Mouse (Mus musculus): ENCODE measurements around the gene Amotl2. TPM values are rescaled to one million over a fixed set of nuclear protein-coding genes. Genes with fewer than 3 reads are reported as not detected.
A peak's percentile ranks its signal among the peaks of the same experiment; 100 is the strongest.

Amotl2 gene
- polyA plus RNA-seq, 1 experiment: 40.5 TPM

- H3K4me1 ChIP-seq (ENCODE audit: control insufficient read depth, insufficient read depth, low read length): peaks cover 45% of the 10 kb centered on the region
- peak overlapping the region; percentile 100 for H3K27ac ChIP-seq (ENCODE audit: insufficient read depth, low read depth, low read length)
- 2% methylated on average over 21 of the region's 21 CpGs for WGBS
- TF ChIP-seq CTCF (conservative IDR thresholded peaks at IDR 0.05; ENCODE audit: insufficient read depth, insufficient read length, low read depth, low read length): no peak
- TF ChIP-seq POLR2A (IDR thresholded peaks at IDR 0.05; ENCODE audit: low read depth, low read length): no peak
- peaks cover 8% of the 10 kb centered on the region for H3K36me3 ChIP-seq (ENCODE audit: control insufficient read depth, insufficient read depth, low read length)
- peak overlapping the region; percentile 91 for H3K4me3 ChIP-seq (ENCODE audit: insufficient read depth, low read depth, low read length)
- peak; percentile 54 for DNase-seq
- no peaks in the 10 kb centered on the region for H3K27me3 ChIP-seq (replicated peaks; ENCODE audit: control insufficient read depth, insufficient read depth, low read length)
Measured at GRCm38 (mm10) chr9:102718676-102719075, 2.2 kb downstream of the Amotl2 start.

GRCm38 (mm10) chr9:102719085-102719484 is 2.6 kb downstream of the Amotl2 start:
- peaks cover 46% of the 10 kb centered on the region for H3K4me1 ChIP-seq (ENCODE audit: control insufficient read depth, insufficient read depth, low read length)
- H3K36me3 ChIP-seq (ENCODE audit: control insufficient read depth, insufficient read depth, low read length): peaks cover 8% of the 10 kb centered on the region
- no peaks in the 10 kb centered on the region for H3K27me3 ChIP-seq (replicated peaks; ENCODE audit: control insufficient read depth, insufficient read depth, low read length)
- WGBS: 5% methylated on average over 4 of the region's 4 CpGs
- DNase-seq: peak; percentile 33
- H3K27ac ChIP-seq (ENCODE audit: insufficient read depth, low read depth, low read length): peak overlapping the region; percentile 100
- peak overlapping the region; percentile 91 for H3K4me3 ChIP-seq (ENCODE audit: insufficient read depth, low read depth, low read length)
- no peak for TF ChIP-seq CTCF (conservative IDR thresholded peaks at IDR 0.05; ENCODE audit: insufficient read depth, insufficient read length, low read depth, low read length)
- TF ChIP-seq POLR2A (IDR thresholded peaks at IDR 0.05; ENCODE audit: low read depth, low read length): no peak

GRCm38 (mm10) chr9:102719936-102720566 is 3.6 kb downstream of the Amotl2 start:
- DNase-seq: peak; percentile 32
- H3K27me3 ChIP-seq (replicated peaks; ENCODE audit: control insufficient read depth, insufficient read depth, low read length): no peaks in the 10 kb centered on the region
- peak overlapping the region; percentile 62 for H3K27ac ChIP-seq (ENCODE audit: insufficient read depth, low read depth, low read length)
- peaks cover 8% of the 10 kb centered on the region for H3K36me3 ChIP-seq (ENCODE audit: control insufficient read depth, insufficient read depth, low read length)
- TF ChIP-seq CTCF (conservative IDR thresholded peaks at IDR 0.05; ENCODE audit: insufficient read depth, insufficient read length, low read depth, low read length): no peak
- H3K4me3 ChIP-seq (ENCODE audit: insufficient read depth, low read depth, low read length): peak overlapping the region; percentile 58
- peaks cover 47% of the 10 kb centered on the region for H3K4me1 ChIP-seq (ENCODE audit: control insufficient read depth, insufficient read depth, low read length)
- WGBS: 31% methylated on average over 17 of the region's 17 CpGs

GRCm38 (mm10) chr9:102720567-102721167 is 4.2 kb downstream of the Amotl2 start:
- H3K27me3 ChIP-seq (replicated peaks; ENCODE audit: control insufficient read depth, insufficient read depth, low read length): no peaks in the 10 kb centered on the region
- peak overlapping the region; percentile 58 for H3K4me3 ChIP-seq (ENCODE audit: insufficient read depth, low read depth, low read length)
- no peak for TF ChIP-seq CTCF (conservative IDR thresholded peaks at IDR 0.05; ENCODE audit: insufficient read depth, insufficient read length, low read depth, low read length)
- TF ChIP-seq POLR2A (IDR thresholded peaks at IDR 0.05; ENCODE audit: low read depth, low read length): no peak
- WGBS: 31% methylated on average over 18 of the region's 18 CpGs
- peak overlapping the region; percentile 62 for H3K27ac ChIP-seq (ENCODE audit: insufficient read depth, low read depth, low read length)
- DNase-seq: no peak
- H3K4me1 ChIP-seq (ENCODE audit: control insufficient read depth, insufficient read depth, low read length): peaks cover 48% of the 10 kb centered on the region
- H3K36me3 ChIP-seq (ENCODE audit: control insufficient read depth, insufficient read depth, low read length): peaks cover 11% of the 10 kb centered on the region

- WGBS: 7% methylated on average over 3 of the region's 3 CpGs
Measured at GRCm38 (mm10) chr9:102721406-102721978, 5.0 kb downstream of the Amotl2 start.

GRCm38 (mm10) chr9:102722071-102722561 is 5.6 kb downstream of the Amotl2 start:
- H3K36me3 ChIP-seq (ENCODE audit: control insufficient read depth, insufficient read depth, low read length): peaks cover 15% of the 10 kb centered on the region
- peak overlapping the region; percentile 42 for H3K4me3 ChIP-seq (ENCODE audit: insufficient read depth, low read depth, low read length)
- no peaks in the 10 kb centered on the region for H3K27me3 ChIP-seq (replicated peaks; ENCODE audit: control insufficient read depth, insufficient read depth, low read length)
- peak; percentile 78 for DNase-seq
- peaks cover 48% of the 10 kb centered on the region for H3K4me1 ChIP-seq (ENCODE audit: control insufficient read depth, insufficient read depth, low read length)
- 25% methylated on average over 9 of the region's 9 CpGs for WGBS
- TF ChIP-seq CTCF (conservative IDR thresholded peaks at IDR 0.05; ENCODE audit: insufficient read depth, insufficient read length, low read depth, low read length) (no peak), POLR2A (IDR thresholded peaks at IDR 0.05; ENCODE audit: low read depth, low read length) (no peak)
- H3K27ac ChIP-seq (ENCODE audit: insufficient read depth, low read depth, low read length): peak overlapping the region; percentile 79

More at GRCm38 (mm10) chr9:102721406-102721978, 5.0 kb downstream of the Amotl2 start:
- TF ChIP-seq POLR2A (IDR thresholded peaks at IDR 0.05; ENCODE audit: low read depth, low read length) (no peak), CTCF (conservative IDR thresholded peaks at IDR 0.05; ENCODE audit: insufficient read depth, insufficient read length, low read depth, low read length) (no peak)
- H3K4me1 ChIP-seq (ENCODE audit: control insufficient read depth, insufficient read depth, low read length): peaks cover 46% of the 10 kb centered on the region
- no peaks in the 10 kb centered on the region for H3K27me3 ChIP-seq (replicated peaks; ENCODE audit: control insufficient read depth, insufficient read depth, low read length)
- H3K27ac ChIP-seq (ENCODE audit: insufficient read depth, low read depth, low read length): peak overlapping the region; percentile 65
- peak overlapping the region; percentile 42 for H3K4me3 ChIP-seq (ENCODE audit: insufficient read depth, low read depth, low read length)
- peaks cover 11% of the 10 kb centered on the region for H3K36me3 ChIP-seq (ENCODE audit: control insufficient read depth, insufficient read depth, low read length)
- peak; percentile 44 for DNase-seq

GRCm38 (mm10) chr9:102722750-102723149 is 6.3 kb downstream of the Amotl2 start:
- H3K27ac ChIP-seq (ENCODE audit: insufficient read depth, low read depth, low read length): peak overlapping the region; percentile 79
- H3K27me3 ChIP-seq (replicated peaks; ENCODE audit: control insufficient read depth, insufficient read depth, low read length): no peaks in the 10 kb centered on the region
- TF ChIP-seq POLR2A (IDR thresholded peaks at IDR 0.05; ENCODE audit: low read depth, low read length) (no peak), CTCF (conservative IDR thresholded peaks at IDR 0.05; ENCODE audit: insufficient read depth, insufficient read length, low read depth, low read length) (no peak)
- peaks cover 21% of the 10 kb centered on the region for H3K36me3 ChIP-seq (ENCODE audit: control insufficient read depth, insufficient read depth, low read length)
- 55% methylated on average over 4 of the region's 4 CpGs for WGBS
- peaks cover 54% of the 10 kb centered on the region for H3K4me1 ChIP-seq (ENCODE audit: control insufficient read depth, insufficient read depth, low read length)
- DNase-seq: no peak
- H3K4me3 ChIP-seq (ENCODE audit: insufficient read depth, low read depth, low read length): peak overlapping the region; percentile 1; the same call in 1 of the 2 replicates

All from kidney, adult 2 months (tissue).